ENCODE assay signal across 9 mouse cellular contexts in the genomic region with DNA sequence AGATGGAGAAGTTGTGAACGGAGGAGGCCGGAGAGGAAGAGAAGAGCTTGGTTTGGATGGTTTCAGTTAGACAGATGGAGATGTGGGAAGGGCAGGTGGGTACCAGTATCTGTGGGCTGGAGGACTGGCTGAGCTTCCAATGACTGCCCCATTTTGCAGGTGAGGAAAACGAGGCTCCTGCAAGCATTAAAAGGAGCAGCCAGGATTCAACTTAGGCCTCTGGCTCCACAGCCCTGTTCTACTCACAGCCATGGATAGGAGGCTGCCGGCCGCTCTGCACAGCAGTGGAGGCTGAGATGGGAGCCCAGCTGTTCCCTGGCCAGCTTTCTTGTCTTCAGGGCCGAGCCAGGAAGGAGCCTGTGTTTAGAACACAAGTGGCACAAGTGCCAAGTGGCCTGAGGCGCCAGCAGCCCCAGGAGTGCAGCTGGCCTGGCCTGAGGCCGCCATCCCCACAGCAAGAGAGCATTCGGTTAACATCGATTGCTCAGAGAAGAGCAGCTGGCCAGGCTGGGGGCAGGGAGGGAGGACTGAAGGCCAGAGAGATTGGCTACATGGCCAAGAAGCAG.
DNase-seq lines count a peak whose midpoint lies in the region; ATAC-seq lines count a peak whose summit lies in the region.
"Had no signal": no experiment of that assay in that cellular context is flagged by ENCODE, and none has a peak within 500 bp of the region (broad histone marks: within the 10 kb centered on the region; RNA-seq: fewer than 3 reads in every experiment).

No protein-coding gene starts in this region.

- DNase-seq in layer of hippocampus, adult 9-11 months = peak; percentile 52
- DNase-seq in layer of hippocampus, postnatal 10 days (ENCODE audit: low spot score in 2 of 2) = no peak
- DNase-seq in adrenal gland, adult 8-10 months = peak; percentile 52
- DNase-seq in embryonic facial prominence, embryonic 10.5 days (ENCODE audit: low spot score) = no peak
- DNase-seq in hindbrain, embryonic 14.5 days (ENCODE audit: low spot score) = no peak
- no peak for DNase-seq in B cell, adult 2 months
- DNase-seq in thymus, postnatal 10 days (ENCODE audit: low spot score in 2 of 2) = no peak

- H3K27ac ChIP-seq in embryonic facial prominence, embryonic 10.5 days (replicated peaks) = peak overlapping the region; percentile 12; the same call in 1 of the 2 replicates
- 0 out of 2 replicates have a peak overlapping the region, but pooled peaks have one; percentile 52 for H3K27ac ChIP-seq in hindbrain, embryonic 14.5 days

- peaks cover 60% of the 10 kb centered on the region for H3K4me1 ChIP-seq in embryonic facial prominence, embryonic 10.5 days
- peaks cover 35% of the 10 kb centered on the region for H3K4me1 ChIP-seq in hindbrain, embryonic 14.5 days (replicated peaks; ENCODE audit: control insufficient read depth, insufficient read depth, low read length)

- H3K27me3 ChIP-seq in embryonic facial prominence, embryonic 10.5 days (replicated peaks; ENCODE audit: low read depth, poor library complexity, severe bottlenecking) = peaks cover 26% of the 10 kb centered on the region
- no peaks in the 10 kb centered on the region for H3K27me3 ChIP-seq in hindbrain, embryonic 14.5 days (ENCODE audit: control insufficient read depth, insufficient read depth, low read length)

- no peaks in the 10 kb centered on the region for H3K36me3 ChIP-seq in embryonic facial prominence, embryonic 10.5 days (replicated peaks)
- H3K36me3 ChIP-seq in hindbrain, embryonic 14.5 days (replicated peaks; ENCODE audit: control insufficient read depth, insufficient read depth) = no peaks in the 10 kb centered on the region

- H3K9me3 ChIP-seq in embryonic facial prominence, embryonic 10.5 days = no peaks in the 10 kb centered on the region
- H3K9me3 ChIP-seq in hindbrain, embryonic 14.5 days (ENCODE audit: control insufficient read depth, low read length) = no peaks in the 10 kb centered on the region

- H3K4me2 ChIP-seq in hindbrain, embryonic 14.5 days (replicated peaks) = no peak overlapping the region

- H3K4me3 ChIP-seq in embryonic facial prominence, embryonic 10.5 days = no peak overlapping the region
- no peak overlapping the region for H3K4me3 ChIP-seq in hindbrain, embryonic 14.5 days (replicated peaks; ENCODE audit: low read length)
- H3K4me3 ChIP-seq: erythroblast, embryonic 14.5 days had no signal

- H3K9ac ChIP-seq in hindbrain, embryonic 14.5 days = no peak overlapping the region

- ATAC-seq in hindbrain, embryonic 14.5 days (ENCODE audit: low FRiP score) = no peak
- no peak for ATAC-seq in CD4-positive, CD25-positive, alpha-beta regulatory T cell, adult 4 months

- WGBS in embryonic facial prominence, embryonic 10.5 days = 69% methylated on average over 10 of the region's 10 CpGs
- 60% methylated on average over 10 of the region's 10 CpGs for WGBS in hindbrain, embryonic 14.5 days

Comparison
In these comparisons a context has a peak if more than half of its experiments do, and no peak if none do; other contexts are left out.
1. DNase-seq: peak in layer of hippocampus, adult 9-11 months (single experiment) and adrenal gland, adult 8-10 months (single experiment); none in layer of hippocampus, postnatal 10 days (0 of 2), embryonic facial prominence, embryonic 10.5 days (single experiment), hindbrain, embryonic 14.5 days (single experiment), B cell, adult 2 months (0 of 2) and thymus, postnatal 10 days (0 of 2).